Mouse (Mus musculus) liver, postnatal 0 days (tissue): ENCODE results near the gene Ube2n.

Source experiments
- CTCF ChIP-seq: sonication (generic); IDR thresholded peaks from 2 replicates; pipeline ENCODE4 v1.5.1; 2016; ENCODE audit warnings: antibody characterized with exemption, low read depth
- EP300 ChIP-seq: IDR thresholded peaks from 2 replicates; pipeline ENCODE4 v1.6.1; 2016; ENCODE audit warnings: antibody characterized with exemption, low read depth, mild to moderate bottlenecking

GRCm38 (mm10) chr10:95526495-95527122 is 11.7 kb downstream of the Ube2n start:
- TF ChIP-seq CTCF (no peak), EP300 (no peak)
